In the genomic region with DNA sequence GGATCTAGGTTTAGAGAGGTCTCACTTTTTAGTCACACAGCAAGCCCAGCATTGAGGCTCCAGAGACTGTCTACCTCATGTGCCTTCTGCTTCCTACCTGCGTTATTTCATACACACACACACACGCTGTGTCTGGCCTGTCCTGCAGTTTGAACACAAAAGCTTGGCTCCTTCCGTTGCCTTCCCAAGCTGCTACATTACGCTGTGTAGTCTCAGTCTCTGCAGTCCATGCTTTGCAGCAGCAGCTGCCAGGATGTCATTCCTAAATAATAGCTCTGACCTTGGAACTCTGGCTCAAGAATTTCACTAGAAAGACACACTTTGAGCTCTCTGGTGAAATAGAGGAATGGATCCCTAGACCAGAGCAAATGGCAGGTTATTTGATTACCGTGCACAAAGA, we compare ENCODE assay signal across 15 mouse cellular contexts.
A peak's percentile ranks its signal among the peaks of the same experiment; 100 is the strongest.
DNase-seq lines count a peak whose midpoint lies in the region; ATAC-seq lines count a peak whose summit lies in the region.
"Had no signal": no experiment of that assay in that cellular context is flagged by ENCODE, and none has a peak within 500 bp of the region (broad histone marks: within the 10 kb centered on the region; RNA-seq: fewer than 3 reads in every experiment).

No protein-coding gene starts in this region.

- H3K4me1 ChIP-seq in kidney, embryonic 15.5 days = peaks cover 6% of the 10 kb centered on the region
- H3K4me1 ChIP-seq in heart, embryonic 11.5 days (ENCODE audit: control insufficient read depth, insufficient read depth, low read length) = peaks cover 4% of the 10 kb centered on the region; the same call in 1 of the 2 replicates
- H3K4me1 ChIP-seq: embryonic facial prominence, embryonic 13.5 days; forebrain, embryonic 12.5 days had no signal

- no peaks in the 10 kb centered on the region for H3K36me3 ChIP-seq in kidney, embryonic 15.5 days
- no peaks in the 10 kb centered on the region for H3K36me3 ChIP-seq in heart, embryonic 11.5 days (ENCODE audit: control insufficient read depth, insufficient read depth, low read length)
- H3K36me3 ChIP-seq: embryonic facial prominence, embryonic 13.5 days; forebrain, embryonic 12.5 days; G1E had no signal

- WGBS in kidney, embryonic 15.5 days = 40% methylated on average over 5 of the region's 5 CpGs
- WGBS in heart, embryonic 11.5 days (ENCODE audit: insufficient replicate concordance) = 71% methylated on average over 5 of the region's 5 CpGs

- intact Hi-C loops in heart, postnatal 25 days (cut with DNase I) = loop anchor here (5.0 kb wide), 1 partner anchor 275 kb away; no protein-coding TSS in a partner anchor

- H3K9me3 ChIP-seq in kidney, embryonic 15.5 days (replicated peaks) = no peaks in the 10 kb centered on the region
- no peaks in the 10 kb centered on the region for H3K9me3 ChIP-seq in heart, embryonic 11.5 days (replicated peaks; ENCODE audit: control insufficient read depth, low read length)
- H3K9me3 ChIP-seq: embryonic facial prominence, embryonic 13.5 days; forebrain, embryonic 12.5 days; megakaryocyte, embryonic 14.5 days had no signal

- H3K9ac ChIP-seq in kidney, embryonic 15.5 days = no peak overlapping the region
- no peak overlapping the region for H3K9ac ChIP-seq in heart, embryonic 11.5 days (ENCODE audit: low read depth, low read length)
- H3K9ac ChIP-seq: embryonic facial prominence, embryonic 13.5 days; forebrain, embryonic 12.5 days had no signal

- peak; percentile 84 for DNase-seq in heart, adult 11 months
- DNase-seq in heart, postnatal 25 days (ENCODE audit: low spot score) = no peak
- DNase-seq in kidney, adult 8-10 months = no peak
- peak; percentile 34 for DNase-seq in adrenal gland, postnatal 10 days
- DNase-seq in embryo, embryonic 10.5 days (ENCODE audit: low spot score) = peak; percentile 35
- DNase-seq: cerebellum, adult 8-10 months; heart, adult 18-20 months; heart, postnatal 10 days had no signal

- H3K27me3 ChIP-seq in kidney, embryonic 15.5 days = no peaks in the 10 kb centered on the region
- H3K27me3 ChIP-seq in heart, embryonic 11.5 days (ENCODE audit: control insufficient read depth, insufficient read depth, low read length) = no peaks in the 10 kb centered on the region
- H3K27me3 ChIP-seq: embryonic facial prominence, embryonic 13.5 days; forebrain, embryonic 12.5 days; megakaryocyte, embryonic 14.5 days had no signal

- ATAC-seq in kidney, embryonic 15.5 days (replicated peaks; ENCODE audit: low FRiP score) = 0 out of 2 replicates have a peak, but pooled peaks have one; percentile 20
- ATAC-seq in megakaryocyte-erythroid progenitor cell, adult 5-6 weeks (replicated peaks; ENCODE audit: low FRiP score, low TSS enrichment, poor library complexity, severe bottlenecking) = no peak
- ATAC-seq in heart, embryonic 11.5 days (replicated peaks; ENCODE audit: insufficient number of reproducible peaks, low FRiP score, low TSS enrichment) = no peak

- H3K4me2 ChIP-seq in kidney, embryonic 15.5 days = no peak overlapping the region
- no peak overlapping the region for H3K4me2 ChIP-seq in heart, embryonic 11.5 days
- H3K4me2 ChIP-seq: embryonic facial prominence, embryonic 13.5 days; forebrain, embryonic 12.5 days had no signal

- 0 out of 2 replicates have a peak overlapping the region, but pooled peaks have one; percentile 32 for H3K27ac ChIP-seq in kidney, embryonic 15.5 days
- H3K27ac ChIP-seq in heart, embryonic 11.5 days (ENCODE audit: low read depth, low read length) = no peak overlapping the region
- H3K27ac ChIP-seq: embryonic facial prominence, embryonic 13.5 days; forebrain, embryonic 12.5 days had no signal

- H3K4me3 ChIP-seq in kidney, embryonic 15.5 days (replicated peaks) = no peak overlapping the region
- H3K4me3 ChIP-seq in heart, embryonic 11.5 days (ENCODE audit: low read depth, low read length) = no peak overlapping the region
- H3K4me3 ChIP-seq: embryonic facial prominence, embryonic 13.5 days; forebrain, embryonic 12.5 days; megakaryocyte, embryonic 14.5 days had no signal

Comparison
In these comparisons a context has a peak if more than half of its experiments do, and no peak if none do; other contexts are left out.
1. DNase-seq: peak in heart, adult 11 months (single experiment), adrenal gland, postnatal 10 days (single experiment) and embryo, embryonic 10.5 days (single experiment); none in heart, postnatal 25 days (single experiment) and kidney, adult 8-10 months (0 of 2).